Mouse (Mus musculus) midbrain, embryonic 11.5 days (tissue): ENCODE results near the gene Ccdc107. TPM values are rescaled to one million over a fixed set of nuclear protein-coding genes. Genes with fewer than 3 reads are reported as not detected.

Experiments used
- ATAC-seq: fragments of 200-750 bp; cut with Nextera tagmentation; 2 replicates; pipeline ENCODE4 v1.8.0; 2017; ENCODE audit warnings: moderate TSS enrichment, moderate library complexity; ENCODE audit not compliant: low FRiP score
- DNase-seq: peaks from one replicate; pipeline ENCODE4 v3.0.0; 2015; ENCODE audit warnings: low spot score; ENCODE audit errors: missing footprints
- H3K27ac ChIP-seq: fragments of 300-500 bp; sonication (generic); 2 replicates; pipeline ENCODE4 v1.5.1; 2014; ENCODE audit warnings: low read depth, low read length
- H3K27me3 ChIP-seq: fragments of 300-500 bp; sonication (generic); 2 replicates; pipeline ENCODE4 v1.6.1; 2014; ENCODE audit warnings: mild to moderate bottlenecking, low read length, moderate library complexity, mixed read lengths; ENCODE audit not compliant: control insufficient read depth, insufficient read depth
- H3K36me3 ChIP-seq: fragments of 300-500 bp; sonication (generic); 2 replicates; pipeline ENCODE4 v1.6.1; 2014; ENCODE audit warnings: mild to moderate bottlenecking, low read length, moderate library complexity, mixed read lengths; ENCODE audit not compliant: control insufficient read depth, insufficient read depth
- H3K4me1 ChIP-seq: fragments of 300-500 bp; sonication (generic); 2 replicates; pipeline ENCODE4 v1.6.1; 2014; ENCODE audit warnings: low read length; ENCODE audit not compliant: control insufficient read depth, insufficient read depth
- H3K4me2 ChIP-seq: fragments of 300-500 bp; sonication (generic); 2 replicates; pipeline ENCODE4 v1.6.1; 2014; ENCODE audit warnings: mild to moderate bottlenecking, moderate library complexity
- H3K4me3 ChIP-seq: fragments of 300-500 bp; sonication (generic); 2 replicates; pipeline ENCODE4 v1.5.1; 2014; ENCODE audit warnings: low read depth, low read length
- H3K9ac ChIP-seq: fragments of 300-500 bp; sonication (generic); 2 replicates; pipeline ENCODE4 v1.6.1; 2014; ENCODE audit warnings: low read length
- H3K9me3 ChIP-seq: fragments of 300-500 bp; sonication (generic); 2 replicates; pipeline ENCODE4 v1.6.1; 2016; ENCODE audit warnings: low read length; ENCODE audit not compliant: control insufficient read depth
- WGBS: fragments of 180-500 bp; shearing (Covaris S2); extraction: QIAGEN DNeasy Blood & Tissue Kit; methylation state at CpG from one replicate; pipeline ENCODE4 v1.1.7; 2014; 5-methylcytosine and 5-hydroxymethylcytosine counted together
- polyA plus RNA-seq: library from polyadenylated mRNA; unstranded; fragments of >200 nt; fragmentation: Nextera tagmentation; extraction: Ambion mirVana; gene quantifications from 2 replicates; pipeline ENCODE4 v1.2.1, GENCODE M21; 2014

The Ccdc107 gene
- polyA plus RNA-seq, 1 experiment from 2014 or later: 48.8 TPM

GRCm38 (mm10) chr4:43506074-43506473 lies 13.4 kb downstream of the Ccdc107 start:
- Histone ChIP-seq H3K4me3 (no peak overlapping the region), H3K27ac (no peak overlapping the region), H3K4me1 (peaks cover 3% of the 10 kb centered on the region; the same call in 1 of the 2 replicates), H3K4me2 (no peak overlapping the region), H3K9me3 (no peaks in the 10 kb centered on the region), H3K27me3 (peaks cover 21% of the 10 kb centered on the region), H3K9ac (no peak overlapping the region), H3K36me3 (no peaks in the 10 kb centered on the region)
- DNase-seq (no peak), ATAC-seq (no peak)
- 74% methylated on average over 8 of the region's 8 CpGs for WGBS

DNA sequence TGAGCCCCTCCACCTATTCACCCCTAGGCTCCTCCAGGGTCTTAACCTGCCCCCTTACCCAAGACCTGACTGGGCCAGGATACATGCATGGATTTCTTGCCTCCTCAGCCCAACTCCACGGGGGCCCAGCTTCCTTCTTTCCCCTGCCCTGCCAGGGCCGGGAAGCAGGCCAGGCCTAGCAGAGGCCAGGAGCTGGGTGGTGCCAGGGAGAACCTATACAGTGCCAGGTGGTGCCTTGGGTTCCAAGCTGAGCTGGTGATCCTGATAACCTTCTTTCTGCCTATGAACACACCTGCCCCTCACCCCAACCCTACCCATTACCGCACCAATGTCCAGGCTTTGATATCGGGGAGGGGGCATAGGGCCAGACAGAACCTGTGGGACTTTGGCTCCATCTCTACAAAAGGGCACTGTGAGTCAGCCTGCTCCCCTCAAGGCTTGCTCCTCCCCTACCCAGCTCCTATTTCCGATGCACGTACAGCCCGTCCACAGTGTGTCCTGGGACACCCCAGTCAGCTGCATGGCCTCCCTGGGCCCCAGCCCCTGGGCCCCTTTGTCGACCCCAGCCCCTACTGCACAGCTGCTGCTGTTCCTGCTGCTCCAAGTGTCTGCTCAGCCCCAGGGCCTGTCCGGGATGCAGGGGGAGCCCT lies 14.0 kb downstream of the Ccdc107 start, which contains the start of gene Car9:
TSS of gene Car9 (plus strand) at position 431 of the 650 bp plus-strand sequence.
- WGBS: 49% methylated on average over 9 of the region's 9 CpGs
- Histone ChIP-seq H3K4me2 (no peak within 1 kb of the TSS), H3K4me3 (no peak within 1 kb of the TSS), H3K9me3 (no peaks in the 10 kb centered on the region), H3K36me3 (no peaks in the 10 kb centered on the region), H3K27ac (no peak within 1 kb of the TSS), H3K27me3 (peaks cover 21% of the 10 kb centered on the region), H3K4me1 (peaks cover 3% of the 10 kb centered on the region; the same call in 1 of the 2 replicates), H3K9ac (no peak within 1 kb of the TSS)
- ATAC-seq (no peak), DNase-seq (no peak)

- H3K9me3 ChIP-seq: no peaks in the 10 kb centered on the region
- ATAC-seq: peak; percentile 27; the same call in 1 of the 2 replicates
Observed at GRCm38 (mm10) chr4:43507938-43508665, 15.4 kb downstream of the Ccdc107 start.

GRCm38 (mm10) chr4:43508666-43508997 lies 15.9 kb downstream of the Ccdc107 start:
- ATAC-seq: no peak; the same call in 1 of the 2 replicates
- WGBS: 11% methylated on average over 13 of the region's 13 CpGs
- Histone ChIP-seq H3K9me3 (no peaks in the 10 kb centered on the region), H3K27ac (no peak overlapping the region), H3K27me3 (peaks cover 21% of the 10 kb centered on the region), H3K4me1 (peaks cover 3% of the 10 kb centered on the region; the same call in 1 of the 2 replicates), H3K4me3 (peak overlapping the region; percentile 26), H3K9ac (peak overlapping the region; percentile 36), H3K36me3 (no peaks in the 10 kb centered on the region), H3K4me2 (peak overlapping the region; percentile 53)
- no peak for DNase-seq

More at GRCm38 (mm10) chr4:43507938-43508665, 15.4 kb downstream of the Ccdc107 start:
- WGBS: 16% methylated on average over 22 of the region's 22 CpGs
- DNase-seq: no peak
- no peaks in the 10 kb centered on the region for H3K36me3 ChIP-seq
- peak overlapping the region; percentile 26 for H3K4me3 ChIP-seq
- H3K4me2 ChIP-seq: peak overlapping the region; percentile 53
- peak overlapping the region; percentile 36 for H3K9ac ChIP-seq
- H3K4me1 ChIP-seq: peaks cover 3% of the 10 kb centered on the region; the same call in 1 of the 2 replicates
- H3K27me3 ChIP-seq: peaks cover 21% of the 10 kb centered on the region
- no peak overlapping the region for H3K27ac ChIP-seq

- H3K9ac ChIP-seq: no peak overlapping the region
- DNase-seq (no peak), ATAC-seq (no peak)
- no peaks in the 10 kb centered on the region for H3K9me3 ChIP-seq
- peaks cover 3% of the 10 kb centered on the region; the same call in 1 of the 2 replicates for H3K4me1 ChIP-seq
- no peak overlapping the region for H3K27ac ChIP-seq
- H3K36me3 ChIP-seq: no peaks in the 10 kb centered on the region
- H3K27me3 ChIP-seq: peaks cover 21% of the 10 kb centered on the region
- WGBS: 42% methylated on average over 9 of the region's 9 CpGs
- no peak overlapping the region for H3K4me3 ChIP-seq
- peak overlapping the region; percentile 53; the same call in 1 of the 2 replicates for H3K4me2 ChIP-seq
Observed at GRCm38 (mm10) chr4:43509109-43509508, 16.4 kb downstream of the Ccdc107 start.

- peaks cover 3% of the 10 kb centered on the region; the same call in 1 of the 2 replicates for H3K4me1 ChIP-seq
- no peaks in the 10 kb centered on the region for H3K9me3 ChIP-seq
- WGBS: 83% methylated on average over 19 of the region's 19 CpGs
- H3K9ac ChIP-seq: no peak overlapping the region
- no peak overlapping the region for H3K27ac ChIP-seq
- H3K27me3 ChIP-seq: peaks cover 18% of the 10 kb centered on the region
- no peaks in the 10 kb centered on the region for H3K36me3 ChIP-seq
- no peak for DNase-seq
- no peak for ATAC-seq
- H3K4me3 ChIP-seq: no peak overlapping the region
- H3K4me2 ChIP-seq: no peak overlapping the region
Observed at GRCm38 (mm10) chr4:43511675-43512454, 19.2 kb downstream of the Ccdc107 start.

- Histone ChIP-seq H3K4me2 (no peak overlapping the region), H3K9ac (no peak overlapping the region), H3K36me3 (no peaks in the 10 kb centered on the region), H3K4me3 (no peak overlapping the region), H3K27me3 (peaks cover 11% of the 10 kb centered on the region), H3K4me1 (peaks cover 3% of the 10 kb centered on the region; the same call in 1 of the 2 replicates), H3K27ac (no peak overlapping the region), H3K9me3 (no peaks in the 10 kb centered on the region)
- WGBS: 73% methylated on average over 7 of the region's 7 CpGs
- ATAC-seq (no peak), DNase-seq (no peak)
Observed at GRCm38 (mm10) chr4:43512653-43513052, 20.0 kb downstream of the Ccdc107 start.

GRCm38 (mm10) chr4:43513300-43513699 lies 20.6 kb downstream of the Ccdc107 start:
- Histone ChIP-seq H3K36me3 (no peaks in the 10 kb centered on the region), H3K9me3 (no peaks in the 10 kb centered on the region), H3K4me2 (no peak overlapping the region), H3K27me3 (peaks cover 7% of the 10 kb centered on the region), H3K4me1 (peaks cover under 1% of the 10 kb centered on the region; the same call in 1 of the 2 replicates), H3K27ac (no peak overlapping the region), H3K4me3 (no peak overlapping the region), H3K9ac (no peak overlapping the region)
- WGBS: 91% methylated on average over 4 of the region's 4 CpGs
- ATAC-seq (no peak), DNase-seq (no peak)
